Mouse (Mus musculus) small intestine, adult 2 months (tissue): Measurements from ENCODE around the gene Znrf2.

Experiments
- CTCF ChIP-seq: fragments of 200-500 bp; IDR thresholded peaks from 2 replicates; pipeline ENCODE4 v1.5.1; 2012; ENCODE audit warnings: low read depth, mild to moderate bottlenecking, control low read depth, inconsistent platforms, low read length, moderate library complexity, mixed read lengths; ENCODE audit not compliant: insufficient replicate concordance, insufficient read length; ENCODE audit errors: extremely low read depth
- POLR2A ChIP-seq: fragments of 200-500 bp; IDR thresholded peaks from 2 replicates; pipeline ENCODE4 v1.6.1; 2012; ENCODE audit warnings: low read depth, mild to moderate bottlenecking, control low read depth, inconsistent platforms, low read length, moderate library complexity

GRCm38 (mm10) chr6:54851778-54852177 lies 35.1 kb downstream of the Znrf2 start:
- TF ChIP-seq CTCF = no peak
- TF ChIP-seq POLR2A = no peak
